Mouse (Mus musculus): ENCODE data around the gene Marcks.

- no peak for TF ChIP-seq CTCF (IDR thresholded peaks at IDR 0.05; ENCODE audit: insufficient read depth, low read length)
- no peak for TF ChIP-seq POLR2A (IDR thresholded peaks at IDR 0.05; ENCODE audit: borderline replicate concordance, extremely low read depth, low read depth, low read length)
Observed at GRCm38 (mm10) chr10:37115329-37115728, 23.4 kb downstream of the Marcks start.

Data from lung, adult 2 months (tissue).